Mouse (Mus musculus) left cerebral cortex, postnatal 36 days (tissue): ENCODE measurements at regions not wholly inside any gene's neighbourhood (a gene's known extent, or its start where the extent isn't known, plus 50 kb on each side); places are given as distances from the start of the nearest gene placed in this dataset.
"Not testable (repeated sequence)": the region's sequence is repeated elsewhere in the genome, so short reads cannot be mapped to it uniquely, and the experiment has no call there.

ENCODE experiments used
- DNase-seq, 2 experiments: peaks; one replicate each; pipeline ENCODE4 v3.0.0; 2021 to 2022; ENCODE audit warnings: low spot score in 2 of 2, mixed read lengths in 1 of 2
- intact Hi-C: fragments of 180-260 bp; cut with DNase I; formaldehyde crosslinking; loops from one replicate; pipeline ENCODE4 v1.15.1; 2025

GRCm38 (mm10) chr12:77526581-77526980 is 288.7 kb downstream of the Fut8 start:
- intact Hi-C loops, DNase-seq: not testable (repeated sequence)

- no peak for DNase-seq
- intact Hi-C loops = no loop called here
Observed at GRCm38 (mm10) chr12:77527499-77527898, 289.6 kb downstream of the Fut8 start.

- intact Hi-C loops = no loop called here
- no peak for DNase-seq
Observed at GRCm38 (mm10) chr12:77527953-77528865, 290.3 kb downstream of the Fut8 start.

- intact Hi-C loops = no loop called here
- DNase-seq = no peak
Observed at GRCm38 (mm10) chr12:77528868-77529271, 290.9 kb downstream of the Fut8 start.

DNA sequence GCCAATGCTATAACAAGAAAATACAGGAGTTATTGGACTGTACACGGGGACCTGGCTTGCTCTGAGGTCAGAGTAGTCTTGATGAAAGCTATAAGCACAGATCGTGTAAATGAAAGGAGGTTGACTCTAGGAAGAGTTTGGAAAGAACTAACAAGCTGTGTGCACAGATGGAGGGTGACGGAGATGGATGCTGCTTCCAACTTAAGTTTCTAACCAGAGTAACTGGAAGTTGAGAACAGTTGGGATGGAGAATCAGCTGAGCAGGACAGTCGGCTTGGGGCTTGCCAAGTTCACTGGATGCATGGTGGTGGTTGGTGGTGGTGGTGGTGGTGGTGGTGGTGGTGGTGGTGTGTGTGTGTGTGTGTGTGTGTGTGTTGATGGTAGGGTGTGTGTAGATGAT is 291.5 kb downstream of the Fut8 start:
- intact Hi-C loops = no loop called here

DNA sequence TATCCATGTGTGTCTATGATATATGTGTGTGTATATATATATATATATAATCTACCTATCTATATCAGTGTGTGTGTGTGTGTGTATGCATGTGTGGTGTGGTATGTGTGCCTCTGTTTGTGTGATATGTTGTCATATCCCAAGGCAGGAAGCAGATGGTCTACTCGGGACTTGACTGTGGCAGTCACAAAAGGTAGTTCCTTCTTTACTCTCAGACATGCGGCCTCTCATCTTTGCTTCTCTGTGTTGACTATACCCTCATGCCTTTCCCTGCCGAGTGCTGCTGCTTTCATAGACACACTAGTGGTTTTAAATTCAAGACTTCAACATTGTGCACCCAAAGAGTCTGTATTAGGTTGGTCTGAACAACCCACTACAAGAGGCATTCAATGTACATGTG is 292.0 kb downstream of the Fut8 start:
- DNase-seq = no peak
- intact Hi-C loops = no loop called here

More for the DNA sequence above, 291.5 kb downstream of the Fut8 start:
- no peak for DNase-seq

DNA sequence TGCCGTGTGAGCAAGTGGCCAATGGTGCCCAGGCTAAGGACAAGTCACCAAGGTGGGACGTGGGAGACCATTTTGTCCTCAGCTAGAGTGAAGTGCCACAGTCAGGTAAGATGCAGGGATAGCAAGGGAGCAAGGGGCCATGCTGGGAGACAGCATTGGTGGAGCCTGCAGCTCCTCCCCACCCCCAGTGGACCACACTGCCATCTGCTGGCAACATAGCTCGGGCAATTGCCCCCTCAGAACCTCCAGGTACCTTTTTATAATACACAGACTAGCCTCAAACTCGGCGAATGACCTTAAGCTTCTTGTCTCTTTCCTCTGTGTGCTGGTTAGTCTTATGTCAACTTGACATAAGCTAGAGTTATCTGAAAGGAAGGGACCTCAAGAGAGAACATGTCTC is 293.4 kb downstream of the Fut8 start:
- DNase-seq = no peak
- intact Hi-C loops = no loop called here

DNA sequence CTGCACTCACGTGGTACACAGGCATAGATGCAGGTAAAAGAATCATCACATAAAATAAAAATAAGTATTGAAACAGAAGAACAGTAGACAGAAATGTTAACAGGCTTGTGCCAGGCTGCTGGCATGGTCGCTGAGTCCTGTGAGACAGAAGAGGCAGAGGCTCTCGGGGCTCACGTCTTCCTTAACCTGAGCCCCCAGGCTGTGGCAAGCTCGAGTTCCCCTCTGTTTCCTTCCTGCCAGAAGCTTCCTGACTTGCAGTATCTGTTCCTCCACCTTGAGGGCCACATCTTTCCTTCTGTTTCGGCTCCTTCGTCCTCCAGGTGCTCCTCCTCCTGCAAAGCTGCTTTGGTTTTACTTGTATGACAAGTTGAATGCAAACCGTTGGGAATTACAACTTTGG is 294.6 kb downstream of the Fut8 start:
- intact Hi-C loops = no loop called here
- DNase-seq = no peak

- intact Hi-C loops = no loop called here
- no peak for DNase-seq
Observed at GRCm38 (mm10) chr12:77533606-77534005, 295.7 kb downstream of the Fut8 start.

GRCm38 (mm10) chr12:77534079-77534478 is 296.2 kb downstream of the Fut8 start:
- intact Hi-C loops = no loop called here
- DNase-seq = no peak

DNA sequence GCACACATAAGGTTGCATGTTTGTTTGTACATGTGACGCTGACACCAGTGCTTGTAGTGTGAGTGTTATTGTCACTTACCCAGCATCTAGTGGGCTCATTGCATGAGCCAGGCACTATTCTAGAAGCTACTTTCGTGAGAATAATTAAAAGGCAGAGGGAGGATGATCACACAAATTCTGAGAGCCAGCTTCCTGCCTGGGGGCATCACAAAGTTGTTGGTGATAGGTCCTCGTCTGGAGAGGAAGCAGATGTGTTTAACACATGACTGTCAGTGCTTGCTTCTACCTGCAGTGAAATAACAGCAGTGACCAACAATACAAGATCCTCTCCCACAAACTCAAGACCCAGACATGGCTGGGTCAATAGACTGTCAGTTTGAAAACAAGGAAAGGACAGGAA is 297.2 kb downstream of the Fut8 start:
- DNase-seq = no peak
- intact Hi-C loops = no loop called here

GRCm38 (mm10) chr12:77537139-77537848 is 299.4 kb downstream of the Fut8 start:
- intact Hi-C loops = no loop called here
- DNase-seq = no peak

GRCm38 (mm10) chr12:77539661-77540431 is 301.9 kb downstream of the Fut8 start:
- intact Hi-C loops = no loop called here
- no peak for DNase-seq

GRCm38 (mm10) chr12:77541051-77541765 is 303.3 kb downstream of the Fut8 start:
- intact Hi-C loops = no loop called here
- no peak for DNase-seq

DNA sequence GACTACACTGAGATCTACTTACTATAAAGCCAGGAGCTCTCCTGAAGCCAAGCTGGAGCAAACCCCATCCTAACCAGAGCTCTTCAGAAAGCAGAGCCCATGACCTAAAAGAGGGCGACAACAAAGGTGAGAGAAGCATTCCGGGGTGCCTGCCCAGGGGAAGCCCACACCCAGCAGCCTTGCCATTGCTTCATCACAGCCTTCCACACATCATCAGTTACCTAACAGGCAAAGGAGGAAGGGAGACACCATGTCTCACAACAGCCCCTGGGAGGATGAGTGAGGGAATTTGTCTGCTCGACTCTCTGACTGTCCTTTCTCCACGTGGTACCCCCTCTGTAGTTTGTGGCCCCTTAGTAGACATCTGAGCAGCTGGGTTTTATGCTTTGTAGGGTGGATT is 303.9 kb downstream of the Fut8 start:
- DNase-seq = no peak
- intact Hi-C loops = no loop called here

- intact Hi-C loops = no loop called here
- DNase-seq = no peak
Observed at GRCm38 (mm10) chr12:77543651-77544050, 305.7 kb downstream of the Fut8 start.

DNA sequence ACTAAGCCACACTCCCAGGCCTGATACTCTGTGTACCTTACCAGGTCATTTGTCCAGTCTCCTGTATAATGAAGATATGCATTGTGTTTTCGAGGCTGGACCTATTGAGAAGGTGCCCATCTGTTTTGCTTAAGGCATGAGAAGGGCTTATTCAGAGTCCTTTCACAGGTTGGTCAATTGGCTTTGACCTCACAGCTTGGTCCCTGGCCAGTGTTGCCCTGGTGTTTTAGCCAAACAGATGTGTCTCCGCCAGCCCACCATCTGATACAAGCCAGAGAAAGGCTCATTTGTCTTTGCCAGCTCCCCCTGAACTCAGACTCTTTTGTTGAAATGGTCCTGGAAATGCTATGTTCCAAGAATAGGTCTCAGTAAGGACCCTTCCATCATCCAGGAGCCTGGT is 308.2 kb downstream of the Fut8 start:
- intact Hi-C loops = no loop called here
- DNase-seq = no peak

GRCm38 (mm10) chr12:77568286-77568685 is 330.4 kb downstream of the Fut8 start:
- peak in 1 of 2 experiments; percentile 28 for DNase-seq
- intact Hi-C loops = loop anchor here (1.0 to 5.0 kb wide), 3 partner anchors 99 to 566 kb away; no protein-coding TSS in a partner anchor

- intact Hi-C loops = loop anchor here (10.0 kb wide), 1 partner anchor 214 kb away; no protein-coding TSS in a partner anchor
- DNase-seq = no peak
Observed at GRCm38 (mm10) chr12:77570501-77570900, 332.6 kb downstream of the Fut8 start.
